Mouse (Mus musculus) hindlimb bud, embryonic 11.5 days (tissue): ENCODE data around the gene Zfand6.

Experiments
- DNase-seq: peaks from one replicate; pipeline ENCODE4 v3.0.0-alpha.2; 2012; ENCODE audit warnings: low read depth, low spot score; ENCODE audit errors: extremely low spot score

Gene Zfand6

DNA sequence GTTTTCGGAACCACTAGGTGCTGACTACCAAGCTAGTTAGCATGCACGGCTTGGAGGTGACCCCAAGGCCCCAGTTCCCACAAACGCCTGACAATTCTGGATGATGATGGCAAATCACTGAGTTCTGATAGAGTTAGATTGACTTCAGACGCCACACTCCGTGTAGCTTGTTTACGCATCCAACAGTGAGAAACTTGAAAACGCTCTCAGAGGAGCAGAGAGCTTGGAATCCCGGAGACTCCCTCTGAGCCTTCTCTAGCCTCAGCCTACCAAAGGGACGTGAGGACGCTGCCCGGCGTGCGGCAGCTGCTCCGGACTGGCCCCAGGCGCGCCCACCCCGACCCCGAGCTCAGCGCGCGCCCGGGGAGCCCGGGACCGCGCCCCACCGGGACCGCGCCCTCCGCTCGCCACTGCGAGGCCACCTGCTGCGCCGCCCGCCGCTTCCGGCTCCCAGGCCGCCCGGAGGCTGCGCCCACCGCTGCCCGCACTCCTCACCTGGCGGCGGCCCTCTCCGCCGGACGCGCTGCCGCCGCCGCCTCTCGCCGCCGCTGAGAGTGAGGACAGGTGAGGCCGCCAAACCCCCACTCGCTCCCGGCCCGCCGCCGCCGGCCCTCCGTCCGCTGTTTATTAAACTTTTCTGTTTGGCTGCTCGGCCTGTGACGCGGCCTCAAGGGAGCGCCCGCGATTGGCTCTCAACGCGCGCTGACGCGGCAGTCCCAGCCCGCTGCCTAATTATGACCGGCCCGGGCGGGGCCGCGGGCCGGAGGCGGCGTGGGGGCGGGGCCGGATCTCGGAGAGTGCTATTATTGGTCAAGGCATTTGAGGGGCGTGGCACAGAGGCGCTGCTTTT is at the start of gene Zfand6:
Gene Zfand6 (minus strand): TSS at position 709 of the 850 bp plus-strand sequence.
- DNase-seq = peak; percentile 79

DNA sequence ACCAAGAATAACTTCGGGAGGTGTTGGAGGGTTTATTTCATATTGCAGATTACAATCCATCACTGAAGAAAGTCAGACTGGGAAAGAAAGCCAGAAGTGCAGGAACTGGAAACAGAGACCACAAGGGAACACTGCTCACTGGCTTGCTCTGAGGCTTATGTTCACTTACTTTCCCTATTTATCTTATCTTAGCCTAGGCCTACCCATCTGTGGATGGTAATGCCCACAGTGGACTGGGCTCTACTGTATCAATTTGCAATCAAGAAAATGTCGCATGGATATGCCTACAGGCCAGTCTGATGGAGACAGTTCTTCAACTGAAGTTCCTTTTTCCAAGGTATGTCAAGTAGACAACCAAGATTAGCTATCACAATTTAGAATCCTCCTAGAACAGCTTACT is 47.0 kb upstream of the Zfand6 start:
- DNase-seq = no peak

DNA sequence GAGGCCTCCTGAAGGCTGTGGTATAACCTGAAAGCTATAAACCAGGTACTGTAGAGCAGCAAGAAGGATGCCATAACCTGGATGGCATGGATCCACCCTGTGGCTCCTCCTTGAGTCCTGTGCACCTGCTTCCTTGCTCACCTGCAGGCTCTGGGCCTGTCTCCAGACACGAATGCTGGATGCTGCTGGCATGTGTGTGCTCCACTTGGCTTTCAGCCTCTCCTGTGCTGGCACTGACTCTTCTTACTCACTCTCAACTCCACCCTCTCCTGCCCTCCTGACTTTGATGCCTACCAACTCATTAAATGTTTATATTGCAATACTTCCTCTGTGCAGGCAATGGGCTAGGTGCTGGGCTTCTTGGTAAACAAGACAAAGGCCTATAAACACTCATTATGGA is 43.3 kb upstream of the Zfand6 start:
- DNase-seq = no peak

DNA sequence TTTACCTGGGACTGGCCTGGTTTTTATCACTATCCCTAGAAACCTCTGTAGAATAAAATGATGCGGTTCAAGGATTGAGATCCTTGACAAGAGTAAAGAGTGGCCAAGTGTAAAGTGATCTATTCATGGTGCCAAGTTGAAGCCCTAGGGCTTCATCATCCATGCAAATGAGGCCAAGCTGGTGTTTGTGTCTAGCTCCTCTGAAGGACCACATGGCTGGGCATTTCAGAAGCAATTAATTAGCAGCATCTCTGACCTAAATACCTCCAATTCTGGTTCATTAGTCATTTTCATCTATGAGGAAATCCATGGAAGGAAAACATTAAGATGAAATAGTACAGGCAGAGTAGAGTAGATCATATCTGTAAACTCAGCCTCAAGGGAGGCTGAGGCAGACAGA is 42.3 kb upstream of the Zfand6 start:
- no peak for DNase-seq

DNA sequence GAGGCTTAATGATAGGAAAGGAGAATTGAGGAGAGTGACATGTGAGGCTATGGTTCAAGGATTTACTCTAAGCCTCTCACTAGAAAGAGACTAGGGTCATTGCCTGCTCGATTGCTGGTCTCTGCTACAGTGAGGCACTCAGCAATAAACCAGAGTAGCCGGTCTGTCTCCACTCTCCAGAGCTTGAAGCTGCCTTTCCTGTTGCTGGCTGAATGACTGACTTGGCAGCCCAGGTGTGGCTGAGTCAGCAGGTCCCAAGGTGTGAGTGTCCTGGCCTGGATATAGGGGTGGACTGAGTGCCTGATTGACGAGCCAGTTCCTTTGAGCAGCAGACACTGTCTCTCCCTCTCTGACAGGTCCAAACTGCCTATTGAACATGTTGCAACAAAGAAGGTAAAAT is 41.3 kb upstream of the Zfand6 start:
- DNase-seq = no peak

DNA sequence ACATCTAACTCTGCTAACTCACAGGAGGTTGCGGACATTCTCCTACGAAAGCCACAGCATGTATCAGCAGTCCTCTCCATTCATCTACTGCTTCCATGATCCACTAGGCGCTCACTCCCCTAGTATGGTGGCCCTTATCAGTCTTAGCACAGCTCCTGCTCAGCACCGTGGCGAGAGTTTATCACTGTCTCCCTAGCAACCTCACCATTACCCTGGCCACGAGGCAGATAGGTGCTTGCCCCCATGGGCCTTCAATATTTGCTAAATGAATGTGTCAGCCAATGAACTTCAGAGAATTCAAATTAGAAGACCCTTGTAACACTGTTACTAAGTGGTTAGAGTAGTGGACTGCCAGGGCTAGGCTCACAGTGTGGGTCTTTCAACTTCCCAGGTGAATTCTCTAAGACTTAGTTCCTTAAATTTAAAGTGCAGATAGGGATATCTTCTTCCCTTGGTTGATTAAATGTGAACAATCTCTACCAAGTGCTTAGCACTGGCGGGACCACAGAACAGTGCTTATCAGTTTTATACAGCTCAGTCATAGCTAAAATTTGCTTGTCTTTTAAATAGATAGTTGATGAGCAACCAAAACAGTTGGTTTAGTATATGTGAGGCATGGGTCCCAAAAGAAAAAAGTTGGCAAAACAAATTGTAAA is 33.2 kb upstream of the Zfand6 start:
- DNase-seq = no peak

DNA sequence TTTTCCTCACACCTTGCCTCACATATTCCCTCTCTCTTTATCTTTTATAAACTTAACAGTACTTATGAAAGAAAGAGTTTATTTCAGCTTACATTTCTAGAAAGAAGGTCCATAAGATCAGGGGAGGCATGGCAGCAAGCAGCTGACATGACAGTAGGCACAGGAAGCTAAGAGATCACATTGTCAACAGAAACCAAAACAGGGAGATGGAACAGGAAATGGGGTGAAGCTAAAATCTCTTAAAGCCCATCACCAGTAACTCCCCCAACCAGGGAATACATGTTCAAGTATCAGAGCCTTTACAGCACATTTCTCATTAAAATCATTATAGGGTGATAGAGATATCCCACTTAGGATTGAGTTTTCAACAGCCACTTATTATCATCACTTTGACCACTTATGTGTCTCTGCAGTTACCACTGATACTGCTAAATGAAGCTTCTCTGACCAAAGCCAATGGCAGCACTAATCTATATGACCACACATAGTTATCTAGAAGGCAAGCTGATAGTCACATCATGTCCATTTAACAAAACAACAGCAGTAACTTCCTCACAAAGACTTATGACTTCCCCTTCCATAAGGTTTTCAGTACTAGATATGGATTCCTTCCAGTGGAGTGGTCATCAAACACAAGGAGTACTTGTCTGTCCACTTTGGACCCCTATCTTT is 20.7 kb upstream of the Zfand6 start:
- no peak for DNase-seq

DNA sequence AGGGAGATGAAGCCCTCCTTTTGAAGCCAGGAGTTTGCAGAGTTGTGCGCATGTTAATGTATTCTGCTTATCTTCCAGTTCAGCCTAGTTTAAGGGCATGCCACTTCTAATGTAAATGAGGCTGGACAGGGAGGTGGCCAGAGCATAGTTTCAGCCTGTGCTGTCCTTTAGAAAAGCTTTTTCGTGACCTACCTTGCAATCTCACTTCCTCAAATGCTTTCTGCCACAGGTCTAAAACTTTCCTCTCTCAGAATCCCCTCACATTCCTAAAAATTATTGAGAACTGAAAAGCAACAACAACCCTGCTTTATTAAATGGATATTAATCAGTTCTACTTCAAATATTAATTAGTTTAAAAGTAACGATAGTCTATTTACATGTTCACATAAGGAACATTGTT is 17.1 kb upstream of the Zfand6 start:
- no peak for DNase-seq

DNA sequence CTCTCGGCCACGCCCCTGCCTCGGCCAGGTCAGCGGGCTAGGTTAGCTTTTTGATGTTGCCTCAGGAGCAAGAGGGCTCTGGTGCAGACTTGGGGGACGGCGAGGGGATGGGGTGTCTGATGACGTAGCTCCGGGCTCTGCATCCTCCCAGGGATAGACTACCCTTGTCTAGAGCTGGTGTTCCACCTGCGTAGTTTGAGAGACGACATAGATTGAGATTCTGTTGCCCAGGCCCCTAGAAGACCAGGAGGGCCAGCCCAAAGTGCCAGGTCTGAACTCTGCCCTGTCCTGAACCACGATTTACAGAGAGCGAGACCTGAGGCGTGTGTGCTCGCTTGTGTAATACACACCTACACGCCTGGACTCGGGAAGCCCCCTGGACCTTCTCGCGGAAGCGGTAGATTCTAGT is 346 bp upstream of the Zfand6 start:
- no peak for DNase-seq

DNA sequence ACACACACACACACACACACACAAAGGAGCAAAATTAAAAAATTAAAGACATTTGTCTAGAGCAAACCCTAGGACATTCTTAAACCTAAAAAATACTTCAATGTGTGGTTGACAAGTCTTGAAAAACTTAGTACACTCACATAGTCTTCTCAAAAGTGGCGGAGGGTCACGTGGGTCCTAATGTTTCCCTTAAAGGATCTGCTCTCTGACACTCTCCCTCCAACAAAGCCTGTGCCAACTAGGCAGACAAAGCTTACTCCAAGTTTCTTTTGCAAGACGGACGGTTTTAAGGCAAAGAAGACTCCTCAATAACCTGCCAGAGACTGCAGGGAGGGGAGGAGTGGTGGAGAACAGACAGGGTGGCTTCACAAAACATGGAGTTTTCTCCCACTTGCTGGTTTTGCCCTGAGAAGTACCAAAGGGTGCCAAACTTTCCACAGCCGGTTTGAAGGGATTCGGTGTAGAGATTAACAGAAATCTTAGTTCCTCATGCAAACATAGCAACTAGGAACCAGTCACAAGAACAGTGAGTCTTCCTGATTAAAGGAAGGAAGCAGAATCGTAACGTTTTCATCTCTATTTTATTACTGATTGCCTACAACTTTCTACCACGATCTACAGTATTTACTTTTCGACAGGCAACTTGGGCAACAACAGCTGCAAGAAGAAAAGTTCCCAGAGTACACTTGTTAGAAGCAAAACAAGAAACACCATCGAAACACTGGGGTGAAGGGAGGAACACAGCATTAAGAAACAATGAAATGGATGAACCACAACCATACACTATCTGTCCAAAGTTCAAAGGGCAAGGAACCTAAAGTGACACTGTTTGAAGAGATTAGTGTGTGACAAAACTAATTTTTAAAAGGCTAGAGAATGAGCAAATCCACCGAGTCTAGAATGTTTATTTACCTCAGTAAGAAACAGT is 1.8 kb downstream of the Zfand6 start:
- DNase-seq = no peak

DNA sequence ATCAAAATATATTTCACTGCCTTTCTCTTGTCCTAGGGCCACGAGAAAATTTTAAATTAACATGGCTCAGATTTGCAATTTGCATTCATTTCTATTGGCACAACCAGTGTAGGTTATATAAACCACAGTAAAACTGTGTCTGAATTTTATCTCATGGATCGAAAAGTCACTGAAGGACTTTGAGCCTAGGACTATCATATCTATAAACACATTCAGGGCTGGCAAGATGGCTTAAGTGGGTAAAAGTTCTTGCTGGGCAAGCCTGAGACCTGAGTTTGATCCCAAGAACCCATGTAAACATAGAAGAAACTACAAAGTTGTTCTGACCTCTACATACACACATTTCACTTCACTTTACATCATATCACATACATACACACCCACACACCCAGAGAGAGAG is 3.4 kb downstream of the Zfand6 start:
- DNase-seq = no peak

DNA sequence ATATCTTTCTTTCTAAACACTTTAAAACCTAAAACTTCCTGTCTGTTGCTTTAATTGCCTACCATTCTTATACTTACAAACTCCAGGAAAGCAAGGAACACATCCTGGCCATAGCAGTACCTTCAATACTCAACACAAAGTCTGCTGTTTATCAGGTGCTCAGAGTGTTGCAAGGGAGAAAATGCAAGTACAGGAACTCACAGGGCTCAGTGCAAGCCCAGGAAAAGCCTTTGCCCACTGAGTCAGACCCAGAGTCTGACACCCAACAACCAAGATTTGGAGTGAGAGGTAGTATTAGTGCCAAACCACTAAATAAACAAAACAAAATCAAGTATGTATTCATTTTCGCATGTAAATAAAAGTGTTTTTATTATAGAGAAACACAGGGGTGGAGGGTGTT is 5.1 kb downstream of the Zfand6 start:
- DNase-seq = no peak

DNA sequence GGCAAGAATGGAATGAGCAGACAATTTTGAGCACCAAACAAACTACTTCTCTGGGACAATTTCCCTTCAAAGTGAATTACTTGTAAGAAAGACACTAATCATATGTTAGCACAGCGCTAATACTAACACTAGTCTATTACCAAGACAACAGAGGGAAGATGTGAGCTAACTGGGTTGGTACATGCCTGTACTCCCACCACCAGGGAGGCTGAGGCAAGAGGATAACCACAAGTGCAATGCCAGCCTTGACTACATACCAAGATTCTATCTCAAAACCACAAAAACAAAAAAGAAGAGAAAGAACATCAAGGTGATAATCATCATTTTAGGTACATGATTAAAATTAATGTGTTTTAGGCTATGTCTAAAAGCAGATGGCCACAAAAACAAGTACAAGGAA is 8.2 kb downstream of the Zfand6 start:
- DNase-seq = no peak

DNA sequence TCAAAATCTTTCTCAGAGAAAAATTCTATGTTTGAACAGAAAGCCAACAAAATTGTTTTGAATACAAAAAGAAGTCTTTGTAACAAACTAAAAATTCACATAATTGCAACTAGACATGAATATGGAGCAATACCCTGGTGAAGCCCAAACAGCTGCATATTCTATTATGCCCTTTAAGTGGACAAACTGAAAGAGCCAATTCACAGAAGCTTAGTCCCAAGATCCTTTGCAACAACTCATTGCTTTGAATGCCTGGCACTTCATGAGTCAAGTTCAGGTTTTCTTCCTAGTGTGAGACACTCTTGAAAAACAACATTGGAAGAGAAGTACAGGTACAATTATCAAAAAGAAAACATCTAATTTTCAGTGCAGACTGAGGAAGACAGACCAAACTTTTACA is 8.8 kb downstream of the Zfand6 start:
- DNase-seq = no peak

DNA sequence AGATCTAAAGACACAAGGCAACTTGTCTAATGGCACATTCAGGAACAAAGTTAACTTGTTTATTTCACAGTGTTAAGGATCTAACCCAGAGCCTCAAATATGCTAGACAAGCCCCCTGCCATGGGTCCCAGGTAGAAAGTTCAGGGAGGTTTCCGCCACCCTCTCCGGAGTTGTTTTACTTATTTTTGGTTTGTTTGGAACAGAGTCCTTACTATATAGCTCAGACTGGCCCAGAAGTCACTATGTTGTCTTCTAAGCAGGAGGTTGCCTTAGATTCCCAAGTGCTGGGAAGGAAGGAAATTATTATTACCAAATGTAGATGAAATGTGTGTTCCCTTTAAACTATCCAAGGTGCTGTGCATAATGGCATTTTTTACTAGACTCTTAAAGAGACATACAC is 9.7 kb downstream of the Zfand6 start:
- DNase-seq = no peak

DNA sequence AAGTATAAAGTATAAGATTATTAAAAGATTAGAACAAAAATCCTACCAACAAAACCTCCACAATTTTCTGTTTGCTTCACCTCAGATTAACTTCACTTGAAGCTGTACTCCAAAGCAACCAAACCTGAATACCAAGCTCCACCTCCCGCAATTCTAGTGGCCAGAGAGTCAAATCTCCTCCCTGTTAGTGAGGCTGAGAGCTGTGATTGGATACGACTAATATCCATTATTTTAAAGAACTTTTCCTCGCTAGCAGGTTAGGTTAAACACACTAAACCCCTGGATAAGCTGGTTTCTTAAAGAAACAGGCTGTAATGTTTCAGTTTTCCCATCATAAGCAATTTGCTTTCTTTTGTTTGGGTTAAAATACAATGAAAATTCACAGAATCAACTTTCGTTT is 10.5 kb downstream of the Zfand6 start:
- DNase-seq = peak; percentile 72

DNA sequence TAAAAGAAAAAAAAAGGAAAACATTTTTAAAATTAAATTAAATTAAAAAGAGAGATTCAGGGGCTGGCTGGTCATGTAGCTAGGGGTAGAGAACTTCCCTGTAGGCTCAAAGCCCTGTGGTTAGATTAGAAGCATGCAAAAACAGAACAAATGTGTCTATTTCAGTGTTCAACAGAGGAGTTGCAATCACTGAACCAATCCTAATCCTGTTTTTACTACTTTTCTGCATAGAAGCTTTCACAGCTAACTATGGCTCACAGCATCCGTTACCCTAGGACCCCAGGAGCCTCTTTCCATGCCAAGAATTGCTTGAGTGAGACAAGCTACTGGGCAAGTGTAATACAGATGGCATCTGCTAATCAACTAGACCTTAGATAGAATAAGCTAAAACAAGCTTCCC is 16.7 kb downstream of the Zfand6 start:
- DNase-seq = no peak

DNA sequence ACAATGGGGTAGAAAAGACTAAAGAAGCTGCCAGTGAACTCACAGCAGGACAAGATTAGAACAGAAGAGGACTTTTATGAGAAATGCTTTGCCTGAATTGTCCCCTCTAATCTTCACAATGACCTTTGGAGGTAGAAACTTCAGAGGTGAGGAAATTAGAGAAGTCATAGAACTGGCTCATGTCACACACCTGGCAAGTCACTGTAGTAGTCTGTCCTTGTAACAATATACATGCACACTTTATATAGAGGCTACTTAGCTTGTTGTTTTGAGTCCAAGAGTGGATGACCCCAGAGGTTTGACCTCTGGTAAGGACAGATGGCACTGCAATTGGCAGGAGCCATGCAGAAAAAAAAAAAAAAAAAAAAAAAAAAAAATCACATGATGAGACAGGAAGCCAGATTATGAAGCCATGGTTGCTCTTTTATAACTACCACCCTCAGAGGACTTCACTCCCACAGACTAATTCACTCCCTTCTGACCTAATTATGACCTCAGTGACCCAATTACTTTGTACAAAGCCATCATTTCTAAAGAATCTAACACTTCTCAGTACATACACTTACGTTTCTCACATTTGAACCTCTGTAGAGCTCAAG is 20.1 kb downstream of the Zfand6 start:
- no peak for DNase-seq

DNA sequence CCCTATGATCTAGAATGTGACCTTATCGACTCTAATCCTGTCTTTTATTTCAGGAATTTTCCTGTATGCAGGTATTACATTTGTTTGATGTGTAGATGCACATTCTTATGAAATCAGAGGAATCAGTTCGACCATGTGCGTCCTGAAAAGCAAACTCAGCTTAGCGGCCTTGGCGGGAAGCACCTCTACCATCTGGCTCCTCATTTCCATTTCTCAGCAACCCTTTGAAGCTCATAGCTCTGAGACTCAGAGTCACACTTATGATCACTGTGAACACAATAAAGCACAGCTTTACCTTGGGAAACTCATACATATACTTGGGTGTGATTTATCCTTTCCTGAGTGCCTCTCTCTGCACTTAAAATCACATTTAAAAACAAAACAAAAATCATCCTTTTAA is 21.8 kb downstream of the Zfand6 start:
- no peak for DNase-seq

DNA sequence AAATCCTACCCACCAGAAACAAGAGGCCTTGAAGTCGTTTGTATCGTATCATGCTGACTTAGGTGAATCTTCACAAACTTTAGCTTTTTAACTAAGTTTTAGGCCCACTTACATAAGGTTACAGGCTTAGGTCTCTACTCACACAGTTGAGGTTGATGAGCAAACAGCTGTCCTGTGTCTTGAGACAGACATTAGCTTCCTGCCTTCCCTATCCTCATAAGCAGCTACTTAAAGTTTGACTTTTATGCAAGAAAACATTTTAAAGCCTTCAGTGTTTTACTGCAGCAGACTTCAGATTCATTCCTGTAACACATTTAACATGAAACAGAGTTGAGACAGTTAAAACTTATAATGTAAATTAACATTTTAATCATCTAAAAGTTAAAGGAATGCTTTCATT is 37.0 kb downstream of the Zfand6 start:
- no peak for DNase-seq

DNA sequence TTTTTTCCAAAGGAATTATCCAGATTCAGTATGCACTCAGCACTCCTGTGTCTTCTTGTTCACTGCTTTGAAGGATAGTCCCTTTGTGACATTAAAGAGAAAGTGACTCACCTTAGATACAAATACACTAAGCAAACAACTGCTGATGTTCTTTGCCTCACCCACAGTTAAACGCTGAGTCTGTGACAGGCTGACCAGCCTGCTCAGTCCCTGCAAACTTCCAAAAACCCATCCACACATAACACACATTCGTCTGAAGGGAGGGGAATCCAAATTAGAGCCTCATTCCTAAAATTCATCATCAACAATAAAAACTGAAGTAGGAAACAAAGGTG is 37.8 kb downstream of the Zfand6 start:
- no peak for DNase-seq
